In genomic region chr4:155221599-155222551, GRCm38 (mm10) we compare ENCODE assay signal across 8 mouse cellular contexts. TPM values are rescaled to one million over a fixed set of nuclear protein-coding genes. Genes with fewer than 3 reads are reported as not detected.
DNase-seq lines count a peak whose midpoint lies in the region; ATAC-seq and TF ChIP-seq lines count a peak whose summit lies in the region.

No protein-coding gene starts in this region.

- intact Hi-C loops in heart, adult 2 months (cut with DNase I), result loop anchor here (2.0 kb wide), 2 partner anchors 43 to 71 kb away; no protein-coding TSS in a partner anchor

- peak overlapping the region; percentile 87 for H3K4me3 ChIP-seq in heart, adult 2 months
- peak overlapping the region; percentile 88 for H3K4me3 ChIP-seq in liver, embryonic 11.5 days (ENCODE audit: low read depth, low read length)
- peak overlapping the region; percentile 79 for H3K4me3 ChIP-seq in stomach, embryonic 15.5 days (replicated peaks)

- peak overlapping the region; percentile 74 for H3K27ac ChIP-seq in heart, adult 2 months
- H3K27ac ChIP-seq in liver, embryonic 11.5 days (ENCODE audit: low read depth, low read length), result peak overlapping the region; percentile 35
- H3K27ac ChIP-seq in stomach, embryonic 15.5 days, result peak overlapping the region; percentile 71

- DNase-seq in cerebellum, adult 11 months, result peak; percentile 76
- DNase-seq in embryo, embryonic 9.5 days (ENCODE audit: extremely low spot score), result peak; percentile 61
- peak; percentile 85 to 86 for DNase-seq in heart, adult 2 months
- DNase-seq in kidney, adult 9 months, result peak; percentile 88
- peak; percentile 71 for DNase-seq in liver, embryonic 11.5 days (ENCODE audit: low spot score)
- peak; percentile 77 for DNase-seq in naive thymus-derived CD4-positive, alpha-beta T cell, adult 2 months (ENCODE audit: low read depth)

- under 1% methylated on average over 91 of the region's 93 CpGs for WGBS in heart, adult 2 months
- WGBS in liver, embryonic 11.5 days, result under 1% methylated on average over 92 of the region's 93 CpGs
- under 1% methylated on average over 93 of the region's 93 CpGs for WGBS in stomach, embryonic 15.5 days

- TF ChIP-seq EP300 in heart, adult 2 months (IDR thresholded peaks at IDR 0.05; ENCODE audit: insufficient read depth, low read depth, low read length), result no peak

- TF ChIP-seq POLR2A in heart, adult 2 months (IDR thresholded peaks at IDR 0.05; ENCODE audit: insufficient read depth, low read depth, low read length), result 0 out of 2 replicates have a peak, but pooled peaks have one; percentile 8

- H3K9me3 ChIP-seq in liver, embryonic 11.5 days (ENCODE audit: control insufficient read depth, low read length), result no peaks in the 10 kb centered on the region
- no peaks in the 10 kb centered on the region for H3K9me3 ChIP-seq in stomach, embryonic 15.5 days

- no peaks in the 10 kb centered on the region for H3K36me3 ChIP-seq in heart, adult 2 months (ENCODE audit: control insufficient read depth, insufficient read depth, low read length)
- no peaks in the 10 kb centered on the region for H3K36me3 ChIP-seq in liver, embryonic 11.5 days (ENCODE audit: control insufficient read depth, insufficient read depth, low read length)
- no peaks in the 10 kb centered on the region for H3K36me3 ChIP-seq in stomach, embryonic 15.5 days

- peak overlapping the region; percentile 91 for H3K9ac ChIP-seq in heart, adult 2 months (ENCODE audit: low read depth, low read length)
- H3K9ac ChIP-seq in liver, embryonic 11.5 days (ENCODE audit: low read depth, low read length), result peak overlapping the region; percentile 82
- H3K9ac ChIP-seq in stomach, embryonic 15.5 days, result peak overlapping the region; percentile 90

- peak overlapping the region; percentile 97 for H3K4me2 ChIP-seq in liver, embryonic 11.5 days
- H3K4me2 ChIP-seq in stomach, embryonic 15.5 days, result peak overlapping the region; percentile 88

- ATAC-seq in cerebellum, adult (ENCODE audit: insufficient number of reproducible peaks, low FRiP score, low TSS enrichment), result no peak
- ATAC-seq in liver, embryonic 11.5 days (replicated peaks; ENCODE audit: low FRiP score), result no peak
- ATAC-seq in stomach, embryonic 15.5 days (ENCODE audit: insufficient read depth, low FRiP score, low read depth), result no peak

- H3K27me3 ChIP-seq in heart, adult 2 months (ENCODE audit: control insufficient read depth, insufficient read depth, low read length), result no peaks in the 10 kb centered on the region
- peaks cover 11% of the 10 kb centered on the region; the same call in 1 of the 2 replicates for H3K27me3 ChIP-seq in liver, embryonic 11.5 days (replicated peaks; ENCODE audit: control insufficient read depth, insufficient read depth, low read length)
- H3K27me3 ChIP-seq in stomach, embryonic 15.5 days (replicated peaks), result no peaks in the 10 kb centered on the region

- peak; percentile 26 for TF ChIP-seq CTCF in heart, adult 2 months (IDR thresholded peaks at IDR 0.05)

- peaks cover 11% of the 10 kb centered on the region for H3K79me2 ChIP-seq in heart, adult 2 months (replicated peaks; ENCODE audit: control insufficient read depth, insufficient read depth, low read length)

- H3K4me1 ChIP-seq in heart, adult 2 months (ENCODE audit: control insufficient read depth, insufficient read depth, low read length), result peaks cover 26% of the 10 kb centered on the region
- H3K4me1 ChIP-seq in liver, embryonic 11.5 days (replicated peaks; ENCODE audit: control insufficient read depth, insufficient read depth, low read length), result peaks cover 42% of the 10 kb centered on the region
- peaks cover 36% of the 10 kb centered on the region for H3K4me1 ChIP-seq in stomach, embryonic 15.5 days

RNA-seq across cellular contexts. Expression of gene Ski, which starts 0.5 kb away (rescaled TPM):
- total RNA-seq in heart, adult 2 months (2021), result 10 to 100 TPM; 56.7 to 56.8 TPM
- 34.9 and 46.0 TPM in 2 replicates for polyA plus RNA-seq in heart, adult 2 months (2012; rRNA removed)
- polyA plus RNA-seq in liver, embryonic 11.5 days (2014; fragmentation: Nextera tagmentation; extraction: Ambion mirVana), result 8.2 and 9.8 TPM in 2 replicates
- polyA plus RNA-seq in stomach, embryonic 15.5 days (2015; fragmentation: Nextera tagmentation; extraction: Ambion mirVana), result 16.2 and 16.6 TPM in 2 replicates

RNA-seq across cellular contexts. Expression of gene Faap20, which starts 27.7 kb away (rescaled TPM):
- 10 to 100 TPM; 14.4 to 16.7 TPM for total RNA-seq in heart, adult 2 months (2021)
- 26.7 and 30.3 TPM in 2 replicates for polyA plus RNA-seq in heart, adult 2 months (2012; rRNA removed)
- polyA plus RNA-seq in liver, embryonic 11.5 days (2014; fragmentation: Nextera tagmentation; extraction: Ambion mirVana), result 50.1 and 55.0 TPM in 2 replicates
- 64.5 and 65.8 TPM in 2 replicates for polyA plus RNA-seq in stomach, embryonic 15.5 days (2015; fragmentation: Nextera tagmentation; extraction: Ambion mirVana)
